Mouse (Mus musculus): ENCODE results near the gene Rab31. TPM values are rescaled to one million over a fixed set of nuclear protein-coding genes. Genes with fewer than 3 reads are reported as not detected.

Rab31 gene
- polyA plus RNA-seq, 1 experiment from 2014 or later, result 71.6 TPM

GRCm38 (mm10) chr17:65607574-65608311 is 164.8 kb downstream of the Rab31 start:
- no peak overlapping the region for H3K27ac ChIP-seq
- no peak overlapping the region for H3K4me2 ChIP-seq (replicated peaks)
- 50% methylated on average over 7 of the region's 7 CpGs for WGBS
- H3K4me1 ChIP-seq (replicated peaks), result peaks cover 64% of the 10 kb centered on the region
- no peaks in the 10 kb centered on the region for H3K9me3 ChIP-seq
- no peak overlapping the region for H3K9ac ChIP-seq (replicated peaks)
- ATAC-seq, result no peak
- no peaks in the 10 kb centered on the region for H3K27me3 ChIP-seq
- H3K4me3 ChIP-seq (replicated peaks), result no peak overlapping the region
- H3K36me3 ChIP-seq, result no peaks in the 10 kb centered on the region

GRCm38 (mm10) chr17:65606014-65606413 is 166.5 kb downstream of the Rab31 start:
- ATAC-seq, result no peak
- H3K36me3 ChIP-seq, result no peaks in the 10 kb centered on the region
- WGBS, result 81% methylated on average over 4 of the region's 4 CpGs

GRCm38 (mm10) chr17:65604892-65605291 is 167.7 kb downstream of the Rab31 start:
- Histone ChIP-seq H3K4me1 (replicated peaks) (peaks cover 56% of the 10 kb centered on the region), H3K4me2 (replicated peaks) (no peak overlapping the region), H3K9ac (replicated peaks) (no peak overlapping the region), H3K36me3 (no peaks in the 10 kb centered on the region), H3K9me3 (no peaks in the 10 kb centered on the region), H3K27ac (no peak overlapping the region), H3K27me3 (no peaks in the 10 kb centered on the region), H3K4me3 (replicated peaks) (no peak overlapping the region)
- ATAC-seq, result no peak

More at GRCm38 (mm10) chr17:65606014-65606413, 166.5 kb downstream of the Rab31 start:
- H3K4me3 ChIP-seq (replicated peaks), result no peak overlapping the region
- peaks cover 56% of the 10 kb centered on the region for H3K4me1 ChIP-seq (replicated peaks)
- no peak overlapping the region for H3K27ac ChIP-seq
- no peaks in the 10 kb centered on the region for H3K27me3 ChIP-seq
- H3K9me3 ChIP-seq, result no peaks in the 10 kb centered on the region
- no peak overlapping the region for H3K9ac ChIP-seq (replicated peaks)
- H3K4me2 ChIP-seq (replicated peaks), result no peak overlapping the region

- Histone ChIP-seq H3K4me3 (replicated peaks) (no peak overlapping the region), H3K4me1 (replicated peaks) (peaks cover 51% of the 10 kb centered on the region), H3K9me3 (no peaks in the 10 kb centered on the region)
Measured at GRCm38 (mm10) chr17:65604315-65604714, 168.2 kb downstream of the Rab31 start.

More at GRCm38 (mm10) chr17:65604315-65604714, 168.2 kb downstream of the Rab31 start:
- ATAC-seq, result no peak
- Histone ChIP-seq H3K9ac (replicated peaks) (no peak overlapping the region), H3K27me3 (no peaks in the 10 kb centered on the region), H3K36me3 (no peaks in the 10 kb centered on the region), H3K27ac (no peak overlapping the region), H3K4me2 (replicated peaks) (no peak overlapping the region)

Other genes with a start within 250 kb of the Rab31 start
- gene Tmem232, start 232.0 kb downstream of the Rab31 start, polyA plus RNA-seq (2015; fragmentation: Nextera tagmentation; extraction: Ambion mirVana), result 0.09 and 0.28 TPM in 2 replicates
- 244 and 247 TPM in 2 replicates for gene Vapa, start 159.2 kb downstream of the Rab31 start, polyA plus RNA-seq (2015; fragmentation: Nextera tagmentation; extraction: Ambion mirVana)
- gene Txndc2, start 130.6 kb downstream of the Rab31 start, polyA plus RNA-seq (2015; fragmentation: Nextera tagmentation; extraction: Ambion mirVana), result 0.26 TPM in 1 of 2 replicates, not detected in the other
- gene Ppp4r1, start 9.8 kb upstream of the Rab31 start, polyA plus RNA-seq (2015; fragmentation: Nextera tagmentation; extraction: Ambion mirVana), result 48.0 and 51.2 TPM in 2 replicates
- 49.8 TPM in 2 replicates for gene Ralbp1, start 113.0 kb upstream of the Rab31 start, polyA plus RNA-seq (2015; fragmentation: Nextera tagmentation; extraction: Ambion mirVana)
- 66.5 and 70.2 TPM in 2 replicates for gene Twsg1, start 178.5 kb upstream of the Rab31 start, polyA plus RNA-seq (2015; fragmentation: Nextera tagmentation; extraction: Ambion mirVana)

All from midbrain, embryonic 13.5 days (tissue).